Mouse (Mus musculus) Patski (cell line): ENCODE measurements around the gene Sec11a. TPM values are rescaled to one million over a fixed set of nuclear protein-coding genes. Genes with fewer than 3 reads are reported as not detected.
A peak's percentile ranks its signal among the peaks of the same experiment; 100 is the strongest.

ENCODE experiments used
- ATAC-seq: fragments of 100-300 bp; one replicate; pipeline ENCODE4 v1.8.0; 2021
- CTCF ChIA-PET: fragments of 350-600 bp; sonication (Branson Sonifier 250); formaldehyde crosslinking; loops from one replicate; lab custom pipeline; 2022; ENCODE audit warnings: inconsistent platforms; lab: Charles Lee
- POLR2A ChIA-PET: fragments of 350-600 bp; sonication (Branson Sonifier 250); formaldehyde crosslinking; loops from one replicate; lab custom pipeline; 2022; ENCODE audit warnings: antibody characterized with exemption, inconsistent platforms; lab: Charles Lee
- DNase-seq: peaks from one replicate; pipeline ENCODE4 v3.0.0-alpha.2; 2011; ENCODE audit warnings: low read depth, low spot score
- H3K27me3 ChIP-seq: fragments of 371-371 bp; one replicate; pipeline ENCODE4 v1.5.1; 2021
- CTCF ChIP-seq: fragments of 100-300 bp; IDR thresholded peaks from one replicate; pipeline ENCODE4 v1.5.1; 2021
- in situ Hi-C: fragments of 300-500 bp; cut with MboI; formaldehyde crosslinking; loops from 3 replicates; pipeline ENCODE4 v1.11.1; 2018; ENCODE audit warnings: low pct_unique_long_range_greater_than_20kb, mixed read lengths
- polyA plus RNA-seq: library from polyadenylated mRNA; unstranded; gene quantifications from one replicate; pipeline ENCODE4 v1.2.3, GENCODE M21; 2021

The Sec11a gene
- polyA plus RNA-seq, 1 experiment from 2014 or later, result 169 TPM

GRCm38 (mm10) chr7:80862475-80862874, 85.1 kb downstream of the Sec11a start:
- in situ Hi-C loops, result no loop called here
- CTCF ChIA-PET, result no interaction called here
- DNase-seq, result no peak
- TF ChIP-seq CTCF, result no peak
- no peaks in the 10 kb centered on the region for H3K27me3 ChIP-seq
- no peak for ATAC-seq
- POLR2A ChIA-PET, result no interaction called here

DNA sequence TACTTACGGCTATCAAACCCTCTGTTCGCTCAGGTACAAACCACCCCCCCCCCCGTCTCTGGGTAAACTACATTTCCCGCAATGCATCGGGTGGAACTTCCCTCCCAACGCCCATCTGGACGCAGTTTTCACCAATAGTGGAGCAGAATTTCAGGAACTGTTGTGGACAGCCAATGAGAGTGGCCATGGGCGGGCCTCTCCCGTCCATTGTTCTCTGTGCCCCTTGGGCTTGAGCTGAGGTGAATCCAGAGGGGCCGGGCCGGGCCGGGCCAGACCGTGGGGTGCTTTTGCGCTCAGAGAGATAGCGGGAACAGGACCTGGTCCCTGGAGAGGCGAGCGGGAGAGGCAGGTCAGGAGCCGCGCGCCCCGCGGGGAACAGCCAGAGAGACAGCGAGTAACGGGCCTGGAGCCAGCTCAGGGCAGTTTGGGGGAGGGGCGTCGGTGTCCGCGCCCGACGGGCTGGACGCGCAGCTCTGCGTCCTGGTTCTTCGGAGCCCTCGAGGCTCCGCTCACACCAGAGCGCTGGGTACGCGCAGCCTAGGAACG, 86.8 kb downstream of the Sec11a start, which contains the start of gene Zscan2:
Zscan2 (plus strand) TSS at position 192 of the 546 bp plus-strand sequence.
- DNase-seq (peak; percentile 79), ATAC-seq (peak; percentile 96)
- in situ Hi-C loops, result no loop called here
- TF ChIP-seq CTCF, result no peak
- POLR2A ChIA-PET, result interaction anchor here (0.9 kb wide), 1 partner anchor 41 kb away, joined by 3 read pairs; the partner anchor contains the start of gene Wdr73
- H3K27me3 ChIP-seq, result no peaks in the 10 kb centered on the region
- CTCF ChIA-PET, result interaction anchor here (0.6 to 1.2 kb wide), 5 partner anchors 19 to 294 kb away, joined by 3 to 5 read pairs (median 3); no protein-coding TSS in a partner anchor

- DNase-seq (no peak), ATAC-seq (no peak)
- ChIA-PET POLR2A (interaction anchor here (0.7 to 0.9 kb wide), 2 partner anchors 41 to 205 kb away, joined by 3 read pairs; partner anchors contain the start of gene Wdr73), CTCF (interaction anchor here (1.0 to 1.2 kb wide), 3 partner anchors 119 to 295 kb away, joined by 3 read pairs; no protein-coding TSS in a partner anchor)
- in situ Hi-C loops, result no loop called here
- no peaks in the 10 kb centered on the region for H3K27me3 ChIP-seq
- TF ChIP-seq CTCF, result no peak
These were observed 87.4 kb downstream of the Sec11a start for GRCm38 (mm10) chr7:80860227-80860626.

- DNase-seq (no peak), ATAC-seq (peak; percentile 24)
- CTCF ChIA-PET, result interaction anchor here (0.6 to 1.6 kb wide), 12 partner anchors 19 to 298 kb away, joined by 3 to 8 read pairs (median 4); partner anchors contain the start of gene Wdr73
- in situ Hi-C loops, result loop anchor here (5.0 kb wide), 1 partner anchor 300 kb away; no protein-coding TSS in a partner anchor
- H3K27me3 ChIP-seq, result no peaks in the 10 kb centered on the region
- TF ChIP-seq CTCF, result peak; percentile 75
- POLR2A ChIA-PET, result interaction anchor here (0.6 kb wide), 1 partner anchor 23 kb away, joined by 3 read pairs; no protein-coding TSS in a partner anchor
These were observed 90.4 kb downstream of the Sec11a start for GRCm38 (mm10) chr7:80857181-80857580.

- no peaks in the 10 kb centered on the region for H3K27me3 ChIP-seq
- DNase-seq (no peak), ATAC-seq (no peak)
- ChIA-PET CTCF (no interaction called here), POLR2A (interaction anchor here (1.3 kb wide), 1 partner anchor 60 kb away, joined by 3 read pairs; no protein-coding TSS in a partner anchor)
- in situ Hi-C loops, result loop anchor here (5.0 kb wide), 1 partner anchor 302 kb away; no protein-coding TSS in a partner anchor
- TF ChIP-seq CTCF, result no peak
These were observed 92.3 kb downstream of the Sec11a start for GRCm38 (mm10) chr7:80855316-80855715.

Other genes with a start within 250 kb of the Sec11a start
- 103 TPM for gene Iqgap1, start 121.8 kb downstream of the Sec11a start, polyA plus RNA-seq
- 20.3 TPM for gene Zscan2, start 86.9 kb downstream of the Sec11a start, polyA plus RNA-seq
- gene Wdr73, start 46.5 kb downstream of the Sec11a start, polyA plus RNA-seq, result 31.4 TPM
- 0.78 TPM for gene Nmb, start 42.7 kb downstream of the Sec11a start, polyA plus RNA-seq
- 19.6 TPM for gene Zfp592, start 45.9 kb upstream of the Sec11a start, polyA plus RNA-seq
- gene Alpk3, start 109.8 kb upstream of the Sec11a start, polyA plus RNA-seq, result not detected
- gene Slc28a1, start 167.0 kb upstream of the Sec11a start, polyA plus RNA-seq, result not detected